Mouse (Mus musculus) liver, adult 2 months (tissue): Measurements from ENCODE around the gene Gm21698. TPM values are rescaled to one million over a fixed set of nuclear protein-coding genes. Genes with fewer than 3 reads are reported as not detected.
"Not testable (repeated sequence)": the region's sequence is repeated elsewhere in the genome, so short reads cannot be mapped to it uniquely, and the experiment has no call there.

ENCODE experiments used
- DNase-seq: peaks from one replicate; pipeline ENCODE4 v3.0.0-alpha.2; 2011; ENCODE audit warnings: low read depth, low spot score; ENCODE audit errors: extremely low read depth
- H3K27ac ChIP-seq: fragments of 200-500 bp; replicated peaks from 2 replicates; pipeline ENCODE4 v1.5.1; 2012; ENCODE audit warnings: low read depth, mild to moderate bottlenecking, control low read depth, inconsistent platforms, low read length; ENCODE audit not compliant: insufficient read depth
- H3K27me3 ChIP-seq: fragments of 200-500 bp; 2 replicates; pipeline ENCODE4 v1.6.1; 2012; ENCODE audit warnings: mild to moderate bottlenecking, moderate library complexity, low read length, inconsistent platforms; ENCODE audit not compliant: control insufficient read depth, insufficient read depth
- H3K36me3 ChIP-seq: fragments of 200-500 bp; 2 replicates; pipeline ENCODE4 v1.6.1; 2012; ENCODE audit warnings: low read length, inconsistent platforms; ENCODE audit not compliant: control insufficient read depth, insufficient read depth
- H3K4me1 ChIP-seq: fragments of 200-500 bp; 2 replicates; pipeline ENCODE4 v1.6.1; 2011; ENCODE audit warnings: low read length; ENCODE audit not compliant: control insufficient read depth, insufficient read depth
- H3K4me3 ChIP-seq: fragments of 200-500 bp; 2 replicates; pipeline ENCODE4 v1.5.1; 2011; ENCODE audit warnings: low read depth, mild to moderate bottlenecking, control low read depth, low read length, moderate library complexity; ENCODE audit not compliant: insufficient read depth
- H3K79me2 ChIP-seq: fragments of 200-500 bp; 2 replicates; pipeline ENCODE4 v1.6.1; 2012; ENCODE audit warnings: inconsistent platforms, mild to moderate bottlenecking, low read length, moderate library complexity; ENCODE audit not compliant: control insufficient read depth, insufficient read depth
- H3K9ac ChIP-seq: fragments of 200-500 bp; 2 replicates; pipeline ENCODE4 v1.6.1; 2012; ENCODE audit warnings: low read depth, mild to moderate bottlenecking, control low read depth, inconsistent platforms, low read length
- WGBS: fragments of 180-500 bp; shearing (Covaris S2); methylation state at CpG from one replicate; pipeline ENCODE4 v1.1.7; 2018; 5-methylcytosine and 5-hydroxymethylcytosine counted together
- polyA plus RNA-seq: library from polyadenylated mRNA; depleted of rRNA; stranded (reverse); fragments of >200 nt; gene quantifications from 2 replicates; pipeline ENCODE4 v1.2.3, GENCODE M21; 2012; rRNA removed
- total RNA-seq: library from RNA; depleted of rRNA; stranded (reverse); fragments of >200 nt; gene quantifications from 2 replicates; pipeline ENCODE4 v1.2.3, GENCODE M21; 2014; rRNA removed

The Gm21698 gene
- total and polyA plus RNA-seq, 2 experiments: not detected

GRCm38 (mm10) chr5:25945391-25945790 lies 43.1 kb downstream of the Gm21698 start:
- not testable (repeated sequence) for H3K4me1 ChIP-seq, H3K27me3 ChIP-seq, DNase-seq, H3K79me2 ChIP-seq, H3K4me3 ChIP-seq, H3K27ac ChIP-seq, H3K9ac ChIP-seq, H3K36me3 ChIP-seq
- 82% methylated on average over 2 of the region's 2 CpGs for WGBS

GRCm38 (mm10) chr5:25942281-25942680 lies 46.2 kb downstream of the Gm21698 start, which contains the start of gene Gm21663:
TSS of gene Gm21663 (minus strand) at chr5:25942381.
- not testable (repeated sequence) for H3K36me3 ChIP-seq, H3K27me3 ChIP-seq, H3K27ac ChIP-seq, H3K9ac ChIP-seq, DNase-seq, H3K4me3 ChIP-seq, H3K4me1 ChIP-seq, H3K79me2 ChIP-seq
- WGBS: 48% methylated on average over 2 of the region's 2 CpGs

Other genes with a start within 250 kb of the Gm21698 start
- 0.18 and 0.20 TPM in 2 replicates for gene Actr3b, start 228.7 kb downstream of the Gm21698 start, total RNA-seq
- gene Actr3b, start 228.7 kb downstream of the Gm21698 start, polyA plus RNA-seq: 0.07 TPM in 1 of 2 replicates, not detected in the other
- not detected in 2 replicates for gene Gm21663, start 46.3 kb downstream of the Gm21698 start, total RNA-seq
- not detected in 2 replicates for gene Gm21663, start 46.3 kb downstream of the Gm21698 start, polyA plus RNA-seq
- gene Gm21671, start 34.2 kb downstream of the Gm21698 start, total RNA-seq: not detected in 2 replicates
- not detected in 2 replicates for gene Gm21671, start 34.2 kb downstream of the Gm21698 start, polyA plus RNA-seq
- not detected in 2 replicates for gene Gm21680, start 16.0 kb downstream of the Gm21698 start, total RNA-seq
- gene Gm21680, start 16.0 kb downstream of the Gm21698 start, polyA plus RNA-seq: not detected in 2 replicates
- not detected in 2 replicates for gene Gm1979, start 16.1 kb upstream of the Gm21698 start, total RNA-seq
- not detected in 2 replicates for gene Gm1979, start 16.1 kb upstream of the Gm21698 start, polyA plus RNA-seq
- gene Gm5862, start 34.3 kb upstream of the Gm21698 start, total RNA-seq: not detected in 2 replicates
- gene Gm5862, start 34.3 kb upstream of the Gm21698 start, polyA plus RNA-seq: not detected in 2 replicates
- gene Speer4a, start 50.9 kb upstream of the Gm21698 start, total RNA-seq: not detected in 2 replicates
- gene Speer4a, start 50.9 kb upstream of the Gm21698 start, polyA plus RNA-seq: not detected in 2 replicates
- not detected in 2 replicates for gene Gm7347, start 69.9 kb upstream of the Gm21698 start, total RNA-seq
- gene Gm7347, start 69.9 kb upstream of the Gm21698 start, polyA plus RNA-seq: not detected in 2 replicates
- not detected in 2 replicates for gene Gm10471, start 100.6 kb upstream of the Gm21698 start, total RNA-seq
- gene Gm10471, start 100.6 kb upstream of the Gm21698 start, polyA plus RNA-seq: not detected in 2 replicates
- not detected in 2 replicates for gene 5031410I06Rik, start 116.7 kb upstream of the Gm21698 start, total RNA-seq
- gene 5031410I06Rik, start 116.7 kb upstream of the Gm21698 start, polyA plus RNA-seq: not detected in 2 replicates
- not detected in 2 replicates for gene Gm10220, start 132.8 kb upstream of the Gm21698 start, total RNA-seq
- gene Gm10220, start 132.8 kb upstream of the Gm21698 start, polyA plus RNA-seq: not detected in 2 replicates